ENCODE assay signal across 8 mouse cellular contexts in genomic region chr7:111547069-111547468, GRCm38 (mm10).
DNase-seq lines count a peak whose midpoint lies in the region; ATAC-seq and TF ChIP-seq lines count a peak whose summit lies in the region.

No protein-coding gene starts in this region.

- H3K27ac ChIP-seq in kidney, adult 2 months (ENCODE audit: insufficient read depth, low read depth, low read length), result no peak overlapping the region

- H3K27me3 ChIP-seq in kidney, adult 2 months (replicated peaks; ENCODE audit: control insufficient read depth, insufficient read depth, low read length), result no peaks in the 10 kb centered on the region

- peak; percentile 29 for DNase-seq in kidney, postnatal 14 days
- DNase-seq in kidney, adult 2 months, result no peak
- DNase-seq in left cerebral cortex, postnatal 4 days, result peak; percentile 51
- peak; percentile 22 for DNase-seq in right cerebral cortex, postnatal 14 days
- DNase-seq in ovary, postnatal 10 days (ENCODE audit: low spot score), result no peak
- DNase-seq in urinary bladder, postnatal 4 days (ENCODE audit: low spot score in 2 of 2), result no peak

- intact Hi-C loops in left cerebral cortex, postnatal 4 days (cut with DNase I), result loop anchor here (10.0 kb wide), 1 partner anchor 228 kb away; the partner anchor contains the start of gene Galnt18

- H3K4me1 ChIP-seq in kidney, adult 2 months (ENCODE audit: control insufficient read depth, insufficient read depth, low read length), result no peaks in the 10 kb centered on the region

- no peak for TF ChIP-seq CTCF in kidney, adult 2 months (conservative IDR thresholded peaks at IDR 0.05; ENCODE audit: insufficient read depth, insufficient read length, low read depth, low read length)

- no peaks in the 10 kb centered on the region for H3K36me3 ChIP-seq in kidney, adult 2 months (ENCODE audit: control insufficient read depth, insufficient read depth, low read length)

- no peak for TF ChIP-seq POLR2A in kidney, adult 2 months (IDR thresholded peaks at IDR 0.05; ENCODE audit: low read depth, low read length)

- H3K4me3 ChIP-seq in kidney, adult 2 months (ENCODE audit: insufficient read depth, low read depth, low read length), result no peak overlapping the region

- ATAC-seq in frontal cortex, adult (ENCODE audit: low TSS enrichment), result peak; percentile 85
- no peak for ATAC-seq in megakaryocyte, adult 5-6 weeks (ENCODE audit: poor library complexity, severe bottlenecking)

- WGBS in kidney, adult 2 months, result 67% methylated on average over 10 of the region's 10 CpGs

Comparison
In these comparisons a context has a peak if more than half of its experiments do, and no peak if none do; other contexts are left out.
1. DNase-seq: peak in kidney, postnatal 14 days (single experiment), left cerebral cortex, postnatal 4 days (single experiment) and right cerebral cortex, postnatal 14 days (single experiment); none in kidney, adult 2 months (single experiment), ovary, postnatal 10 days (single experiment) and urinary bladder, postnatal 4 days (0 of 2).